Mouse (Mus musculus) frontal cortex, postnatal 10 days (tissue): Measurements from ENCODE around the gene Tor2a.

Experiments used
- DNase-seq, 2 experiments: peaks; one replicate each; pipeline ENCODE4 v3.0.0; 2022; ENCODE audit warnings: low spot score in 2 of 2, mixed read lengths in 1 of 2

Gene Tor2a

DNA sequence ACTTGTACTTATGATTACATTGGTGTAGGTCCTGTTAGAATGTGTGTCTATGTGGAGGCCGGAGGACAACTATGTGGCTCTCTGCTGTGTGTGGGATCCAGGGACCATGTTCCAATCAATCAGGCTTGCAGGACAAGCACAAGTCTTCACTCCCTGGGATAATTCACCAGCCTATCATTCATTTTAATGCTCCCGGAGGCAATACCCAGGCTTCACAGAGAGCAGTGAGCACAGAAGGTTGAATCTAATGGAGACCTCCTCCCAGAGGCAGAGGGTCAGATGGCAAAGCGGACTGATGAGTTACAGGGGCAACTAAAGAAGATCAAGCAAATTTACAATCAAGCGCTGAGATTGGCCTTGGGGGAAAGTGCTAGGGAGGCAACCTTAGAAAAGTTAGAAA is 27.5 kb upstream of the Tor2a start:
- DNase-seq: no peak

DNA sequence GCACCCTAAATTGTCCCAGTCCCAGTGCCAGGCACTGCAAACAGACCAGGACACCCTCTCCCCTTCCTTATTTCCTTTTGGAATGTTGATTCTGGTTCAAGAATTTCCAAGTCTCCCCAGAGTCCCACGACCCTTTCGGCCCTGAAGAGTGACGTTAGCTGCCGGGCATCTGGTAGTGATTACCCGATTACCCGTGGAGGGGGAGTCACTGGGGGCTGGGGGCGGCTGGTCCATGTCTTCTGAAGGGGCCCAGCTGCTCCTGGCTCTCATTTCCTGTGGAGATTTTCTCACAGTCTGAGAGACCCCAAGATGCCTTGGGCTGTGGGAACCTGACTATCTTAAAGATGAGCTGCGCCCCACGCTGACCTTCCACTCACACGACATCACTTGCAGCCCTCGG is 26.2 kb upstream of the Tor2a start:
- no peak for DNase-seq

DNA sequence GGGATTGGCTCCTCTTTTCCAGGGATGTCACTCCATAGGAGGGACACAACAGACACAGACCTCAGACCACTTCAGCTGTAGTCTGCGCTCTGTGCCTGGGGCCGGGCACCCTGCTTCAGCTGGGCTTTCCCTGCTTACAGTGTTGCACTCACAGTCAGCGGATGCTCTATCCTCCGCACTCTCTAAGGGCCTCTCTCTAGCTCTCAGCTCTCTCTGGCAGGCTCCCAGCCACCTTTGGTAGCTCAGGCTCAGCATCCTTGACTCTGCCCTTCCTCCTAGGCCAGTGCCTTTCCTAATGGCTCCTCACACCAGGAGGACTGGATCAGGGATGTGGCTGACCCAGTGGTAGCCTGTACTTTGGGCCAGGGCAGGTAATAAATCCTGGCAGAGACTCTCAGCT is 25.1 kb upstream of the Tor2a start:
- DNase-seq: no peak

DNA sequence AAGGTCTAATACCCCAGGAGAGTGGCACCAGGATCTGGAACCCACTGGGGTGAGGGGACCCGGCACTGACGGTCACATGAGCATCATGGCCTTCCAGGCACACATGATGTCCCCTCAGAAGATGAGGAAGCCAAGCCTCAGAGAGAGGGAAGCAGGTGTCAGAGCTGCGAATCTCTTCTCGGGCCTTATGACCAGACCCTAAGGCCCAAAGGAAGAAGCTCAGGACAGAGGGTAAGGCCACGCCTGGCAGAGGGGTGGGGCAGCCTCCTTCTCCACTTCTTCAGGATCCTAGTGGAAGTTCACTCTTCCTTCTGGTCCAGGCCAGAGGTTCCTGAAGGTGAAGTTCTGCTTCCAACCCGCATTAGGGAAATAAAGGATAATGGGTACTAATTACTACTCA is 24.3 kb upstream of the Tor2a start:
- DNase-seq: no peak

DNA sequence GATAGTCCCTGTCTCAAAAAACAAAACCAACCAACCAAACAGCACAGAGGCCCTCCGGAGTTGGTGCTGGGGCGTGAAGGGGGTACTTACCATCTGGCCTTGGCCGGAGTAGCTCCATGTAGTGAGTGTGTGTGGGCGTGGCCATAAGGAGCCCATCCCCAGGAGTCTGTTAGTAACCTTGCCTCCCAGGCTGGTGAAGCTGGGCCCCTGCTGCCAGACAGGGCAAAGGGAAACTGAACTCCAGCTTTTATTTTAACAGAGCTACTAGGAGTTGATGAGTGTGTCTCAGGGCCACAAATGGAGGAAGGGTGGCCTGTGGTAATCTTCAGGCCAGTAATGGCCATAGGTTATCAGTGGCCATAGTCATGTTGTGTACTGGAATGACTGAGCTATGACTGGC is 22.6 kb upstream of the Tor2a start:
- no peak for DNase-seq

DNA sequence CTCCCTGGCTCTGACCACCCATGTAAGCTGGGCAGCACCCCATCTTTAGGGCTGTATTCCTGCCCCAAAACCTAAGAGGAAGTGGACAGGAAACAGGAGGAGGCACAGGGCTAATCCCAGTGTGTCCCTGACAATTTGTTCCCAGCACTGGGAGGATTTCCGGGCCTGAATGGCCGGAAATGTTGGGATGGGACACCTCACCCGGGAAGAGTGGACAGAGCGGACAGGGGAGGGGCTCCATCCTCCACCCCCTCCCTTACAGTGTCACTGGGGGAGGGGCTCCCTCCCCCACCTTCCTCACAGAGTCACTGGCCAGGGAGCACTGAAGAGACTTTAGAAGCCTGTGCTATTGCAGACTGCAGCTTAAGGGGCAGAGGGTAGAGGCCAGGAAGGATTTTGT is 22.1 kb upstream of the Tor2a start:
- DNase-seq: no peak

DNA sequence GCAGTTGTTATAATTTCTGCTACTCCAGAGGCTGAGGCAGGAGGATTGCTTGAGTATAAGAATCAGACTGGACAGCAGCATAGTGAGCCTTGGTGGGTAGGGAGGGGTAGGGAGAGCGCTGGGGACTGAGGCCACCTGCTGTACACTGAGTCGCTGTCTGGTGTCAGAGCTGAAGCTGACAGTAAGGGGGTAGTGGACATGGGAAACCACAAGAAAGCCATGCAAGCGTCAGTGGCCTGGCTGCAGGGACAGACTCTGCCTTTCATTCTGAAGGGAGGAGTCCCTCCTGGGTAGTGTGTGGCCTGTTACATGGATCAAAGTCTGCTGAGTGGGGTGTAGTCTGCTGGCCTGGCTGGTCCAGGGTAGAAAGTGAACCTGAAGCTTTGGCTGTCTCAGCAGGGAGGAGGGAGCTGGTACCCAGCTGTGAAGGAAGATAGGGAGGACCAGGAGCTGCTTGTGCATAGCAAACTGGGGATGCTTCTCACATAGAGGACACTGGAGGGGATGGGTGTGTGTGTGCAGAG is 20.7 kb upstream of the Tor2a start:
- no peak for DNase-seq

DNA sequence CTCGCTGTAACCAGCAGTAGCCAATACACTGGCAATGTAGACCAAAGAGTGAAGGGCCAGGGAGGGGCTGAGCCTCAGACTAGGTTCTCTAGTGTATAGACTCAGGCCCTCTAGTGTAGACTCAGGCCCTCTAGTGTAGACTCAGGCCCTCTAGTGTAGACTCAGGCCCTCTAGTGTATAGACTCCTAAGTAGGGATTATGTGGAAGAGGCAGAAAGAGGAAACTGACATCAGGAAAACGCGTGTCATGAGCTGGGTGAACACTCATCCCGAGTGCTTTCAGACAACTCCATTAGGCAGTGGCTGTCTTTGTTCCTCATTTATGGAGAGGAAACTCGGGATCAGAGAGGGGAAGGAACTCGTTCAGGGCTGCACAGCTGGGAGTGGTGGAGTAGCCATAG is 20.0 kb upstream of the Tor2a start:
- DNase-seq: no peak

DNA sequence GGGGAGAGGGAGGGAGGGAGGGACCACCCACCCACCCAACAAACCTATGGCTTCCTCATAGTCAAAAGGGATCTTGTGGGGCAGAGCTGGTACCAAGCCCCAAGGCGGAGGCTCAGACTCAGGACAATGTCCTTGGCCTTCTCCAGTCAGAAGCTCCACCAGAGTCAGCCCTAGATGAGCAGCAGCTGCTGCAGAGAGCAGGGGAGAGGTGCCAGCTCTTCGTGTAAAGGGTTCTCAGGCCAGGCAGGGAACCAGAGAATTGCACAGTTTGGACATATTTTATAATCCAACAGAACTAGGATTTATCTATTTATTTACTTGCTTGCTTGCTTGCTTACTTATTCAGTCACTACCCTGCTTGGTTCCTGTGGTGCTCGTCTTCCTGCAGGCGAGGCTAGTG is 17.7 kb upstream of the Tor2a start:
- no peak for DNase-seq

DNA sequence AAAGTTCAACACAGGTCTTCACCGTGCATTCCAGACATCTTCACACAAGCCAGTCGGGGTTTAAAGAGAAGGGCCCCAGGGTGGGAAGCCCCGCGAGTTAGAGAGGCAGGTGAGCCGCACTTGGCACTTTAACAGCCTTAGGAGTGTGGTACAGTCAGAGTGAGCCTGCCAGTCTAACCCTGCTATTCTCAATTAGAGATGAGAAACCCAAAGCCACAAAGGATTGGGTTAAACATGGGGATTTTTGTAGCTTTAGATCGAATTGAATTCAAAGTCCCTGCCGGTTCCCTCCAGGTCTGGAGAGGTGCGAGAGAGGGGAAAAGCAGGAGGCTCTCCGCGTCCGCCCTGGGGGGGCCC is 16.1 kb upstream of the Tor2a start, which contains the start of gene 6330409D20Rik:
TSS of gene 6330409D20Rik (minus strand) at position 101 of the 357 bp plus-strand sequence.
- DNase-seq: no peak

DNA sequence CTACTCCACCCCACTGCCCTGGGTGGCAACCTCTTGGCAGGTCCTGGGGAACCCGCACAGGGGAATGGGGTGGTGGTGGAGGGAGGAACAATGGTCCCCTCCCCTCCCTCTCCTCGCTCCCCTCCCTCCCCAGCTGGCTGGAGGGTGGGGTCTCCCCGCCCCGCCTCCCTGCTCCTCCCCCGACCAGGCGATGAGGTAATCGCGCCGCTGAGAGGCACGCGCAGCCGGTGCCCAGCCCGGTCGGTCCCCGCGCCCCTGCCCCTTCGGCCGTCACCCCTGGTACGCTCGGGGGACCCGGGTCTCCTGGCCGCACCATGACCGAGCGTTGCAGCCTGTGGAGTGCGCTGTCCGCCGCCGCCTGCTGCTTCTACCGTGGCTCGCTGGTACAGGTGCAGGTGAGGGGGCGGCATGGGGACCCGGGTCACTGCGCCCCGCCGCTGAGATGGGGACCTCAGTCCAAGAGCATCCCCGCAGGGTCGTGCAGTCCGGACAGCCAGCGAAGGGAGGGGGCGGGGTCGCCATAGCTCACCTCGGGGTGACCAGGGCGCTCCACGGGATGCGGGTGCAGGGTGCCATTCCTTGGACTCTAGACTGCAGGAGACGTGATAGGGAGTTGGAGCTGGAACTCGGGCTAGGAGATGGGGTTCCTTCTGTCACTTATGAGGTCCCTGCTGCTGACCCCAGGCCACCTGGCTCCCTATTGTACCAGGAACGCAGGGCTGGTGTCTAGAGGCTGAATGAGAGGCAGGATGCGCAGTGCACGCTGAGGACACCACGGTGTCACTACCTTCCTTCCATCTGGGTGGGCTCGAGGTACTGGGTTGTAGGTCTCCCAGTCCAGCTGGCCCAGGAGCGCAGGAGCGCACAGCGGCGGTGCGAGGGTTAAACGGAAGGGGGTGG is 15.5 kb upstream of the Tor2a start:
- DNase-seq: peak in 1 of 2 experiments; percentile 66

DNA sequence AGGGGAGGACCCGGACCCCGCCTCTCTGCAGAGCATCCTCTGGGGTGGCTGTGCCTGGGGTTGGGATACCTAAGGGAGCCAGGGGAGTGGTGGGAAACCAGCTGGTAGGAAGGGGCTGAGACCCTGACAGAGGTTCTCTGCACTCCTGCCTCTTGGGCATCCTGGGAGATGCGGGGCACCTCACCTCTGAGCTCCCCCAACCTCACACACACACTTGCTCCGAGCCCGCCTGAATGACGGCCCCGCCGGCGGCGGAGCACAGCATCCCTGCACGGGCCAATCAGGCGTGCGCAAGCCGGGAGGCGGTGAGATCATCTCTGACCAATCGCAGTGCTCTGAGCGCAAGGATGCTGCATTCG is 14.9 kb upstream of the Tor2a start:
- peak; percentile 77 to 85 for DNase-seq

DNA sequence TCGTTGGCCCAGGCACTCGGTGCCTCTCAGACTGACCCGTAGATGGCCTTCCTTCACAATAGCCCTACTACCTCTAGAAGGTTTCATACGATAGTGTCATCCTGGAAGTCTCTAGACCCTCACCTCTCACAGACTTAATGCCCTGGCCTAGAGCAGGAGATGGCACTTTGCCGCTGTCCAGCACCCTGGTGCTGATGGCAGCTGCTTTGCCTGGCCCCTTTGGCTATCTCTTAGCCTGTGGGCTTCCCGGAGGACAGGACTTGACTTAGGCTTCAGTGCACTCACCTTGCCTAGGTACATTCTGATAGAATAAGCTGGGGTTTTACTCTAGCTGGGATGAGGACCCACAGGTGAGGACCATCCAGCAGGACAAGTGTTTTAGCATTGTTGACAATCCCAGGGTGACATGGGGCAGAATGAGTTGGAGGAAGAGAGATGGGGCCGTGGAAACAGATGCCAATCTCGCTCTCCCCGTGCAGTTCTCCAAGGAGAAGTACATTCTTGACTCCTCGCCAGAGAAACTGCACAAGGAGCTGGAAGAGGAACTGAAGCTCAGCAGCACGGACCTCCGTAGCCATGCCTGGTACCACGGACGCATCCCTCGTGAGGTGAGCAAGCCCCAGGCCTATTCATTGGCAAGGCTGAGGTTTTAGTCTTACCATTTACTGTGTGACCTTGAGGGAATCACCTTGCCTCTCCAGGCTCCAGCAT is 12.6 kb upstream of the Tor2a start:
- DNase-seq: no peak

DNA sequence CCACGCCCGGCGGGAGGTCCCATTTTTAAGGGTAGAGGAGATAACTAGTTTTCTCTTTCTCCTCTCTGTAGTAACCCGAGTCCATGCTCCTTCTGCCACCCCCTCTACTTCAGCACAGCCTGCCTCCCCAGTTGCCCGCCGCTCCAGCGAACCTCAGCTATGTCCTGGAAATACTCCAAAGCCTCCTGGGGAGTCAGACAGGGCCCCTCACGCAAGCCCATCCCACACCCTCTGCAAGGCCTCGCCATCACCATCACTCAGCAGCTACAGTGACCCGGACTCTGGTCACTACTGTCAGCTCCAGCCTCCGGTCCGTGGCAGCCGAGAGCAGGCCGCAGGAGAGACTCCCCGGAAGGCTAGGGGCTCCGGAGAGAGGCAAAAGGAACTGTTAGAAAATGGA is 8.0 kb upstream of the Tor2a start:
- DNase-seq: no peak

DNA sequence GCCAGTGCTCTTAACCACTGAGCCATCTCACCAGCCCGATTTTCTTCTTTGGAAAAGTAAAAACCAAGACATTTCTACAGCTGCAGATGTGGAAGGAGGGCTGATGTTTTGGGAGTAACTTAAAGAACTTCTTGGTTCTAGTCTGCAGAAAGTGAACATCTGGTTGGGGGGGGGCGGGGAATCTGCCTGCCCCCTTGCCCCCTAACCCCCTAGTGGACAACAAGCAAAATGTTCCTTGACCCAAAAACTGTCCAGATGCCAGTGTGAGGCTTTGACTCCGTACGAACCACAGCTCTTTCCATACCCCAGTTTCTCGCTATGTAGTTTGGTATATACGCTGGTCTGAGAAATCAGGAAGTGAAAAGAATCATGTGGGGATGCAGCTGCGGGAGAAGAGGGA is 6.8 kb upstream of the Tor2a start:
- no peak for DNase-seq

DNA sequence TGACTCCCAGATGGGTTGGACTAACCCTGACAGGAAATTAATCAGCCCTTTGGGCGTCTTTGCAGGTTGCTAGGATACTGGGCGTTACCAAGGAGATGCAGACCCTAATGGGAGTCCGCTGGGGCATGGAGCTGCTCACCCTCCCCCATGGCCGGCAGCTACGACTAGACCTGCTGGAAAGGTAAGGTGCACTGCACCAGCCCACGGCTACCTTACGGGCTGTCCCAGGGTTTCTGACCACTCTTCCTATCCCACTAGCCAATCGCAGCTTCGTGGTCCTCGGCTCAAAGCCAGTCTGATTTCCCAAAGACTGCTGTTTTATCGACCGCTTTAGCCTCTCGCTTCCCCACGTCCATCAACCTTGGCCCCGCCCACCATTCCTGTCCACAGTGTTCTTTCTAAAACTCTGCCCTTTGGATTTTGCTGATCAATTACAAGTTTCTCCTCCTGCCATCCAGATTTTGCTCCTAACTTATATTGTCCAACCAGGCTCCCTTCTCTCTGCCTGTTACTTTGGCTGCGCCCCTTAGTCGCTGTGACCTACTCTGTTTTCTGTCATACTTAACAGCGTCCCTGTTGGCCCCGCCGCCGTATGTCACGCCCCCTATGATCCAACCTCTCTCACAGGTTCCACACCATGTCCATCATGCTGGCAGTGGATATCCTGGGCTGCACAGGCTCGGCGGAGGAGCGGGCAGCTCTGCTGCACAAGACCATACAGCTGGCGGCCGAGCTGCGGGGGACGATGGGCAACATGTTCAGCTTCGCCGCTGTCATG is 6.0 kb upstream of the Tor2a start:
- DNase-seq: no peak

DNA sequence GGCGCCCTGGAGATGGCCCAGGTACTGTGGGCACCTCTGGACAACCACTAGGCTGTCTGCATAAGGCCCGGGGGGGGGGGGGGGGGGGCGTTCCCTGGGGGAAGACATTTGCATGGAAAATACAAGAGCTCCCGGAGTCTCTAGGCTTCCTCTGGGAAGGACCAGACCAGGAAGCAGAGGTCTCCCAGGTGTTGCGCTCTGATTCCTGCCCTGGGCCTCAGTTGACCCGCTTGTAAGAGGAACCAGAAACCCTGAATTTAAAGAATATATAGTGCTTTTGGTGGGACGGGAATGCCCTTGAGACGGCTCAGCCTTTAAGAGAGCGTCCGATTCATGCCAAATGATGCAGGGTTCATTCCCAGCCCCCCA is 5.4 kb upstream of the Tor2a start:
- no peak for DNase-seq

DNA sequence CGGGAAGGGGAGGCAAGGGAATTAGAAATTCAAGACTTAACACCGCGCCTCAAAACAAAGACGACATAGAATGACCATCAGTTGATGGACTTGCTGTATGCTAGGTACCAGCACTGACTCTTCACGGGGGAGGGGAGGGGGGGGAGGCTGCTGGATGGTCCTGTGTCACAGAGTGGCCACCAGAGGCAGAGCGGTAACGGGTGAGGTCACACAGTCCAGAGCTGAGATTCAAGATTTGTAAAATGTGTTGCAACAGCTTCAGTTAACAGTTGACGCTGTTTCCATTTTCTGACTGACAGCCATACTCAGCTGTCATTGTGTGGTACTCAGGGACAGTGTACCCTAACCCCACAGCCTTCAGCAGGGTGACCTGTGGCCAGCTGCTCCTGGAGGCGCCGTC is 4.9 kb upstream of the Tor2a start:
- no peak for DNase-seq

DNA sequence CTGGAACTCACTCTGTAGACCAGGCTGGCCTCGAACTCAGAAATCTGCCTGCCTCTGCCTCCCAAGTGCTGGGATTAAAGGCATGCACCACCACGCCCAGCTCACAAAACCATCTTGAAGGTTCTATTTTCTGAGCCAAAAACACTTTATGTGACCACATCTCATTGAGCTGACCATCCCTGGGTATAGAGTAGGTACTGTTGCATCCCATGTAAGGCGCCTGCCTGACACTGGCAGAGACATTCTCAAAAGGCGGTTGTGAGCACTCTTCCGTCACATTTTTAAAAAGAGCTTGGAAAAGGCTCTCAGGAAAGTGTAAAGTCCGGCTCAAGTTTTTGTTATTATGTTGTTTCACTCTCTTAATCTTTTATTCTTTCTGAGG is 369 bp upstream of the Tor2a start:
- no peak for DNase-seq

DNA sequence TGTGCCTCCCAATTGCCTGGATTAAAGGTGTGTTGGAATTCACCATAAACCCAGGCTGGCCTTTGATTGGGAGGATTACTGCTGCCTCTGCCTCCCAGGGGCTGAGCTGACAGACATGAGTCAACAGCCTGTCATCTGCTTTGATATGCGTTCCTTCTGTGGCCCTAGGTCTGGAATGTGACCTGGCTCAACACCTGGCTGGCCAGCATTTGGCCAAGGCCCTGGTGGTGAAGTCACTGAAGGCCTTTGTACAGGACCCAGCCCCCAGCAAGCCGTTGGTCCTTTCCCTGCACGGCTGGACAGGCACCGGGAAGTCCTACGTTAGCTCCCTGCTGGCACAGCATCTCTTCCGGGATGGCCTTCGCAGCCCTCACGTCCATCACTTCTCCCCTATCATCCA is 1.5 kb downstream of the Tor2a start:
- no peak for DNase-seq

DNA sequence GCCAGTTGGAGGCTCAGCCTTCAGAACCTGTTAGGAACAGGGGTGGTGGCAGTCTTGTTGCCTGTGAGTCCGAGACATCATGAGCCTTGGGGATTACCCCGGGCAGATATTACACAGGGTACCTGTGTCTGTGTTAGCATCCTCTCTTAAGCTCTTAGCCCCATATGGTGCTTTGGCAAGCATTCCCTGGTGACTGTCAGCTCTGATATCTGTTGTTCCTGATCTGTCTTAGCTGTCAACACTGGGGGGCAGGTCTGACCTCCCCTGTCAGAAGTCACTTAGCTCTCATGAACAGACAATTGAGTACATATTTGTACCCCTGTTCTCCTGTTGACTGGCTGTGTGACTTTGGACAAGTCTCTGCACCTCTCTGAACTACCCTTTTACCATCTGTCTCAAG is 2.0 kb downstream of the Tor2a start:
- DNase-seq: no peak

DNA sequence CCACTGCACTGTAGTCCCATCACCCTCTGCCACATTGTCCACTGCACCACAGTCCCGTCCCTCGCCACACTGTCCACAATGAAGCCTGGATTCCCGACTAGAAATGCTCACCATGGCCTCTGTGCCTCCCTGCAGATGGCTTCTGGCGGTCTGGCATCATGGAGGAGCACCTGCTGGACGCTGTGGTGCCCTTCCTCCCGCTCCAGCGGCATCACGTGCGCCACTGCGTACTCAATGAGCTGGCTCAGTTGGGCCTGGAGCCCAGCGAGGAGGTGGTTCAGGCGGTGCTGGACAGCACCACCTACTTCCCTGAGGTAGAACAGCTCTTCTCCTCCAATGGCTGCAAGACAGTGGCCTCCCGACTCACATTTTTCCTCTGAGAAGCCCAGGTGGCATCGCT is 4.3 kb downstream of the Tor2a start:
- no peak for DNase-seq

DNA sequence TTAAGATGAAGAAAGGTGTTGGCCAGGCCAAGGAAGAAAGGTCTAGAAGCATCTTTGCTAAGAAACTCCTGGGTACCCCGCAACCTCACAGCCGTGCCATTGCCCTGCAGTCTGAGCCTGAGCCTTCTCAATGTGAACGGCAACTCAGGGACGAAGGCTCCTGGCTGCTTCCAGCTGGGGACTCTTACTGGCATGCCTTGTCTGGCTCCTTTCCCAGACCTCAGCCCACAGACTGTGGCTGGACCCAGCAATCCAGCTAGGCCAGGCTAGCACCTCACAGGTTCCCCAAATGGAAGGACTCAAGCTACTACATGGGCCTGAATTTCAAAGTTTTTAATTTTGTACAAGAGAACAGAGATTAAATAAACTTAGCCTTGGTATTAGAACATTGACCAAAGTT is 4.8 kb downstream of the Tor2a start:
- DNase-seq: no peak
